Mouse (Mus musculus): Measurements from ENCODE around the gene Gm48551. TPM values are rescaled to one million over a fixed set of nuclear protein-coding genes. Genes with fewer than 3 reads are reported as not detected.

Gene Gm48551
- polyA plus RNA-seq, 1 experiment from 2014 or later: 2.9 TPM

DNA sequence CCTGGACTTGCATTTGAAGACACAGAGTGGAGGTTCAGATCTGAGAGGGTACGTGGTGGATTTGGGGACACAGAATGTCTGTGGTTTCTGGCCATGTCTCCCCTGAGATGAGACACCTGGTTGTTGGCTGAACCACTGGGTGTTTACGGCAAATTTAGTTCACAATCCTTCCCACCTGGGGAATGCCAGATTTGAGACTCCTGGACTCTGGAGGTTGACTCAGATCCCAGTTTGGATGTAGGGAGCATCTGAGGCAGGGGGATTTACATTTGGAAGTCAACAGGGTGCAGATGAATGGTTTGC is 7.0 kb upstream of the Gm48551 start:
- peak overlapping the region; percentile 79 for H3K4me2 ChIP-seq
- no peaks in the 10 kb centered on the region for H3K9me3 ChIP-seq
- peaks cover 16% of the 10 kb centered on the region; the same call in 1 of the 2 replicates for H3K36me3 ChIP-seq
- no peaks in the 10 kb centered on the region for H3K27me3 ChIP-seq (replicated peaks)
- ATAC-seq (ENCODE audit: insufficient read depth, low FRiP score, low read depth): no peak
- peak overlapping the region; percentile 68 for H3K27ac ChIP-seq
- peak overlapping the region; percentile 82 for H3K4me3 ChIP-seq (replicated peaks)
- H3K4me1 ChIP-seq: peaks cover 26% of the 10 kb centered on the region
- peak overlapping the region; percentile 81; the same call in 1 of the 2 replicates for H3K9ac ChIP-seq
- 27% methylated on average over 2 of the region's 2 CpGs for WGBS

- Histone ChIP-seq H3K9me3 (no peaks in the 10 kb centered on the region), H3K36me3 (peaks cover 15% of the 10 kb centered on the region; the same call in 1 of the 2 replicates), H3K27ac (peak within 1 kb of the TSS; percentile 74), H3K4me3 (replicated peaks) (peak within 1 kb of the TSS; percentile 82), H3K27me3 (replicated peaks) (no peaks in the 10 kb centered on the region), H3K9ac (peak within 1 kb of the TSS; percentile 81), H3K4me2 (peak within 1 kb of the TSS; percentile 79), H3K4me1 (peaks cover 26% of the 10 kb centered on the region)
- WGBS: 1% methylated on average over 49 of the region's 59 CpGs
- peak; percentile 3; the same call in 1 of the 2 replicates for ATAC-seq (ENCODE audit: insufficient read depth, low FRiP score, low read depth)
These were observed 6.3 kb upstream of the Gm48551 start, which contains the start of gene Fzr1 for GRCm38 (mm10) chr10:81377793-81378552. Fzr1 (minus strand) TSS chr10:81378516.

DNA sequence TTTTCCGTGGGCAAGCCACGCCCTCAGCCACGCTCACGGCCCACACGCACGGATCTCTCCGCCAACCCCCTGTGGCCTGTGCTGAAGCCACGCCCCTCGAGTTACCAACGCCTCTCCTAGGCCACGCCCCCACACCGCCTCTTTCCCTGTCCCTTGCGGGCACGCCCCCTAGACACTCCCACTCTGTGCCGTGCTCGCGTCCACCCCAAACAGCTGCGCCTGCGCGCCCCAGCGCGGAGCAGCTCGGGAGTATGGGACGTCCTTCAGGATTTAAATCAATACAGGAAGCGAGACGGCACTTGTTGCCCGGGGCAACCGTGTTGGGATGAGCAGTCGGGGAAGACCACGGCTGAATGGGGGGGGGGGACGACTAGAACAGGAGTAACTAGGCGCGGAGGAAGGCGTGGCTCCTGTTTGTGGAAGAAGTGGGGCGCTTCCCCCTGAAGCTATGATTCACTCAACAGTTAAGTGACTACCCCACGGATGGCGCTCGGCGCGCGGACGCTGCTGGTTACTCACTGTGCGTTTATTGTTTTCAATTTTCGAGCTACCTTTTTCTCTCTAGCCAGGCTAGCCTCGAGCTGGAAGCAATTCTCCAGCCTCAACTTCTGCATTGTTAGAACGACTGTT is 5.6 kb upstream of the Gm48551 start:
- H3K4me3 ChIP-seq (replicated peaks): peak overlapping the region; percentile 82
- peaks cover 23% of the 10 kb centered on the region for H3K4me1 ChIP-seq
- under 1% methylated on average over 46 of the region's 46 CpGs for WGBS
- ATAC-seq (ENCODE audit: insufficient read depth, low FRiP score, low read depth): peak; percentile 95
- H3K27me3 ChIP-seq (replicated peaks): no peaks in the 10 kb centered on the region
- H3K4me2 ChIP-seq: peak overlapping the region; percentile 79
- no peaks in the 10 kb centered on the region for H3K9me3 ChIP-seq
- H3K36me3 ChIP-seq: peaks cover 8% of the 10 kb centered on the region; the same call in 1 of the 2 replicates
- H3K27ac ChIP-seq: peak overlapping the region; percentile 74
- peak overlapping the region; percentile 22; the same call in 1 of the 2 replicates for H3K9ac ChIP-seq

- no peaks in the 10 kb centered on the region for H3K27me3 ChIP-seq (replicated peaks)
- no peaks in the 10 kb centered on the region for H3K9me3 ChIP-seq
- H3K4me2 ChIP-seq: peak overlapping the region; percentile 63
- peaks cover 8% of the 10 kb centered on the region; the same call in 1 of the 2 replicates for H3K36me3 ChIP-seq
- H3K4me3 ChIP-seq (replicated peaks): peak overlapping the region; percentile 82
- H3K4me1 ChIP-seq: peaks cover 23% of the 10 kb centered on the region
- 53% methylated on average over 3 of the region's 3 CpGs for WGBS
- peak overlapping the region; percentile 74 for H3K27ac ChIP-seq
- H3K9ac ChIP-seq: peak overlapping the region; percentile 22; the same call in 1 of the 2 replicates
- ATAC-seq (ENCODE audit: insufficient read depth, low FRiP score, low read depth): no peak
These were observed 5.1 kb upstream of the Gm48551 start for GRCm38 (mm10) chr10:81379183-81379553.

GRCm38 (mm10) chr10:81379809-81380378 is 4.4 kb upstream of the Gm48551 start:
- no peak for ATAC-seq (ENCODE audit: insufficient read depth, low FRiP score, low read depth)
- Histone ChIP-seq H3K4me2 (no peak overlapping the region), H3K4me3 (replicated peaks) (no peak overlapping the region), H3K27me3 (replicated peaks) (no peaks in the 10 kb centered on the region), H3K9me3 (no peaks in the 10 kb centered on the region), H3K27ac (no peak overlapping the region; the same call in 1 of the 2 replicates), H3K36me3 (peaks cover 8% of the 10 kb centered on the region; the same call in 1 of the 2 replicates), H3K9ac (no peak overlapping the region), H3K4me1 (peaks cover 23% of the 10 kb centered on the region)
- 83% methylated on average over 6 of the region's 6 CpGs for WGBS

DNA sequence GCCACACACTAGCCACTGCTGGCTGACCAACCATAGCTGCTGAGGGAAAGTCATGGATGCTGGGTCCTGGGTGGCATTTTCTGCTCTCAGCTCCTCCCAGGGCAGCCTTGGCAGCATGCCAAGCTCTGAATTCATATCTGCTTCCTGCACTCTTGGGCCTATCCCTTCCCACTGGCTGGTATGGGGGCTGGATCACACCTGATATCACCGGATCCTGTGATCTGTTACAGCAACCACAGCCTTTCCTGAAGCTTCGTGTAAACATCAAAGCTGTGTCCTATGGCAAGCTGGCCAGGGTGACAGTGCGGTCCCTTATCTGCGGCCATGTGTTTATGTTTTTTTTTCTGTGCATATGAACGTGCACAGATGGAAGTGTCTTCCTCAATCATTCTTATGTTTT is 2.2 kb upstream of the Gm48551 start:
- Histone ChIP-seq H3K9me3 (no peaks in the 10 kb centered on the region), H3K9ac (no peak overlapping the region), H3K27me3 (replicated peaks) (no peaks in the 10 kb centered on the region), H3K4me2 (no peak overlapping the region), H3K4me3 (replicated peaks) (no peak overlapping the region), H3K36me3 (peaks cover 14% of the 10 kb centered on the region; the same call in 1 of the 2 replicates), H3K4me1 (peaks cover 14% of the 10 kb centered on the region), H3K27ac (peak overlapping the region; percentile 50; the same call in 1 of the 2 replicates)
- peak; percentile 40; the same call in 1 of the 2 replicates for ATAC-seq (ENCODE audit: insufficient read depth, low FRiP score, low read depth)
- WGBS: 58% methylated on average over 5 of the region's 5 CpGs

DNA sequence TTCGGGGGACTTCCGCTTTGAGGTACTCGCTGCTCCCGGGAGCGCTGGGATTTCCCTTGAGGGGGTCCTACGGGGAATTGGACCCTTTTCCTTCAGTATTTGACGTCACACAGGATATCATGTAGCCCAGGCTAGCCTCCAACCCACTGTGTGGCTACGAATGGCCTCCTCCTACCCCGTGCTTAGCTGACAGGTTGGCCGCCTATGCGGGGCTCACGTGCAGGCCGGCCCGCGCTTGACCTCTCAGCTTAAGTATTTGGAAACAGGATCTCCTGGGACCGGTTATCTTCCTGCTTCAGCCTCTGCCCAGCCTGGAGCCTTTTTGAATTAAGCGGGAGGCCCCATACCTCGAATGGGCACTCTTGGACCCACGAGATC is 328 bp downstream of the Gm48551 start:
- H3K27ac ChIP-seq: peak overlapping the region; percentile 68
- peak overlapping the region; percentile 79 for H3K4me2 ChIP-seq
- 0 out of 2 replicates have a peak, but pooled peaks have one; percentile 0 for ATAC-seq (ENCODE audit: insufficient read depth, low FRiP score, low read depth)
- H3K9me3 ChIP-seq: no peaks in the 10 kb centered on the region
- H3K9ac ChIP-seq: peak overlapping the region; percentile 59
- peaks cover 9% of the 10 kb centered on the region for H3K4me1 ChIP-seq
- H3K36me3 ChIP-seq: peaks cover 27% of the 10 kb centered on the region; the same call in 1 of the 2 replicates
- H3K4me3 ChIP-seq (replicated peaks): peak overlapping the region; percentile 73
- H3K27me3 ChIP-seq (replicated peaks): no peaks in the 10 kb centered on the region
- WGBS: under 1% methylated on average over 19 of the region's 19 CpGs

DNA sequence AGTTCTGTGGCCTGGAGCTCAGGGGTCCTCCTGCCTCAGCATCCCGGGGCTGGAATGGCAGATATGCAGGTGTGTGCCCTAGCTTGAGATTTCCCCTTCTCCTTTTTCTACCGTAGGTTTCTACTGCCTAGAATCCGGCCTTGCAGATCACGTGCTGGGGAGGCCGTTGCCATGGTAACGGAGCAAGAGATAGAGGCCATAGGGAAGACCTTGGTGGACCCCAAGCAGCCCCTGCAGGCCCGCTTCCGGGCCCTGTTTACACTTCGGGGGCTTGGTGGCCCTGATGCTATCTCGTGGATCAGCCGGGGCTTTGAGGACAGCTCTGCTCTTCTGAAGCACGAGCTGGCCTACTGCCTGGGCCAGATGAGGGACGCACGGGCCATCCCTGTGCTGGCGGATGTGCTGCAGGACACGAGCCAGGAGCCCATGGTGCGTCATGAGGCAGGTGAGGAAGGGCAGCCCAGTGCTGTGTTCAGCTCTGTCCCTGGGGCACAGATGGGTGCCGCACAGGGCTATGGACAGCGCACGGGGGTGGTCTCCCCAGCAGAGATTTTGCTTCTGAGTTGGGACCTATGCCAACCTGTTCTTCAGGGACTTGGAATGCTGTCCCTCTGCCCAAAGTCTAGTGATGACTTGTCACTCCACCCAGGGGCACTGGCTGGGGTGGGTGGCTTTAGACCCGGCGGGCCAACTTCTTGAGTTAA is 1.5 kb downstream of the Gm48551 start:
- Histone ChIP-seq H3K27me3 (replicated peaks) (no peaks in the 10 kb centered on the region), H3K4me2 (peak overlapping the region; percentile 79), H3K4me3 (replicated peaks) (peak overlapping the region; percentile 73), H3K36me3 (peaks cover 27% of the 10 kb centered on the region; the same call in 1 of the 2 replicates), H3K27ac (no peak overlapping the region), H3K4me1 (peaks cover 15% of the 10 kb centered on the region), H3K9me3 (no peaks in the 10 kb centered on the region), H3K9ac (no peak overlapping the region)
- WGBS: 67% methylated on average over 22 of the region's 22 CpGs
- ATAC-seq (ENCODE audit: insufficient read depth, low FRiP score, low read depth): no peak

GRCm38 (mm10) chr10:81387716-81388115 is 3.5 kb downstream of the Gm48551 start:
- H3K4me1 ChIP-seq: peaks cover 20% of the 10 kb centered on the region
- H3K4me3 ChIP-seq (replicated peaks): no peak overlapping the region
- H3K27me3 ChIP-seq (replicated peaks): no peaks in the 10 kb centered on the region
- no peak for ATAC-seq (ENCODE audit: insufficient read depth, low FRiP score, low read depth)
- no peaks in the 10 kb centered on the region for H3K9me3 ChIP-seq
- WGBS: 94% methylated on average over 20 of the region's 20 CpGs
- no peak overlapping the region for H3K9ac ChIP-seq
- H3K27ac ChIP-seq: no peak overlapping the region
- H3K36me3 ChIP-seq: peaks cover 27% of the 10 kb centered on the region; the same call in 1 of the 2 replicates
- no peak overlapping the region for H3K4me2 ChIP-seq

GRCm38 (mm10) chr10:81388505-81389055 is 4.3 kb downstream of the Gm48551 start, which contains the start of gene Gm48552:
Gm48552 (plus strand) TSS chr10:81389005.
- Histone ChIP-seq H3K27me3 (replicated peaks) (no peaks in the 10 kb centered on the region), H3K27ac (no peak within 1 kb of the TSS), H3K4me1 (peaks cover 28% of the 10 kb centered on the region), H3K4me2 (no peak within 1 kb of the TSS), H3K9me3 (no peaks in the 10 kb centered on the region), H3K4me3 (replicated peaks) (no peak within 1 kb of the TSS), H3K36me3 (peaks cover 27% of the 10 kb centered on the region; the same call in 1 of the 2 replicates), H3K9ac (no peak within 1 kb of the TSS)
- WGBS: 55% methylated on average over 5 of the region's 5 CpGs
- ATAC-seq (ENCODE audit: insufficient read depth, low FRiP score, low read depth): no peak

GRCm38 (mm10) chr10:81389373-81389772 is 5.1 kb downstream of the Gm48551 start:
- Histone ChIP-seq H3K4me1 (peaks cover 32% of the 10 kb centered on the region), H3K36me3 (peaks cover 27% of the 10 kb centered on the region; the same call in 1 of the 2 replicates), H3K27ac (no peak overlapping the region), H3K4me3 (replicated peaks) (no peak overlapping the region), H3K27me3 (replicated peaks) (no peaks in the 10 kb centered on the region), H3K9ac (no peak overlapping the region), H3K9me3 (no peaks in the 10 kb centered on the region), H3K4me2 (no peak overlapping the region)
- WGBS: 51% methylated on average over 3 of the region's 3 CpGs
- no peak for ATAC-seq (ENCODE audit: insufficient read depth, low FRiP score, low read depth)

Data from stomach, embryonic 15.5 days (tissue).